Mouse (Mus musculus) kidney, postnatal 0 days (tissue): Measurements from ENCODE around the gene Vil1. TPM values are rescaled to one million over a fixed set of nuclear protein-coding genes. Genes with fewer than 3 reads are reported as not detected.

ENCODE experiments used
- ATAC-seq: fragments of 200-750 bp; cut with Nextera tagmentation; replicated peaks from 2 replicates; pipeline ENCODE4 v1.8.0; 2017; ENCODE audit warnings: low read depth, moderate number of reproducible peaks, moderate TSS enrichment, moderate library complexity; ENCODE audit not compliant: low FRiP score
- DNase-seq: peaks from one replicate; pipeline ENCODE4 v3.0.0-alpha.2; 2016; ENCODE audit warnings: low spot score
- H3K27ac ChIP-seq: fragments of 300-500 bp; sonication (generic); 2 replicates; pipeline ENCODE4 v1.5.1; 2014; ENCODE audit warnings: mild to moderate bottlenecking
- H3K27me3 ChIP-seq: fragments of 300-500 bp; sonication (generic); 2 replicates; pipeline ENCODE4 v1.6.1; 2014; ENCODE audit warnings: low read length, mixed read lengths; ENCODE audit not compliant: insufficient read depth
- H3K36me3 ChIP-seq: fragments of 300-500 bp; sonication (generic); 2 replicates; pipeline ENCODE4 v1.6.1; 2014; ENCODE audit warnings: low read length, mixed read lengths; ENCODE audit not compliant: insufficient read depth
- H3K4me1 ChIP-seq: fragments of 300-500 bp; sonication (generic); replicated peaks from 2 replicates; pipeline ENCODE4 v1.6.1; 2014; ENCODE audit warnings: antibody characterized with exemption, low read length, mixed read lengths; ENCODE audit not compliant: insufficient read depth
- H3K4me2 ChIP-seq: fragments of 300-500 bp; sonication (generic); 2 replicates; pipeline ENCODE4 v1.6.1; 2014; ENCODE audit warnings: mild to moderate bottlenecking, low read length, moderate library complexity, mixed read lengths
- H3K4me3 ChIP-seq: fragments of 300-500 bp; sonication (generic); replicated peaks from 2 replicates; pipeline ENCODE4 v1.5.1; 2014; ENCODE audit warnings: low read depth, low read length
- H3K9ac ChIP-seq: fragments of 300-500 bp; sonication (generic); 2 replicates; pipeline ENCODE4 v1.6.1; 2014; ENCODE audit warnings: low read depth, low read length
- H3K9me3 ChIP-seq: fragments of 300-500 bp; sonication (generic); replicated peaks from 2 replicates; pipeline ENCODE4 v1.6.1; 2016; ENCODE audit warnings: low read length, inconsistent platforms, mixed read lengths
- CTCF ChIP-seq: IDR thresholded peaks from 2 replicates; pipeline ENCODE4 v1.5.1; 2016; ENCODE audit warnings: antibody characterized with exemption, low read depth, mild to moderate bottlenecking, moderate library complexity
- WGBS: fragments of 180-500 bp; shearing (Covaris S2); extraction: QIAGEN DNeasy Blood & Tissue Kit; methylation state at CpG from one replicate; pipeline ENCODE4 v1.1.7; 2014; 5-methylcytosine and 5-hydroxymethylcytosine counted together
- polyA plus RNA-seq: library from polyadenylated mRNA; unstranded; fragments of >200 nt; fragmentation: Nextera tagmentation; extraction: Ambion mirVana; gene quantifications from 2 replicates; pipeline ENCODE4 v1.2.1, GENCODE M21; 2015

Vil1 gene
- polyA plus RNA-seq, 1 experiment from 2014 or later, result 17.0 TPM

DNA sequence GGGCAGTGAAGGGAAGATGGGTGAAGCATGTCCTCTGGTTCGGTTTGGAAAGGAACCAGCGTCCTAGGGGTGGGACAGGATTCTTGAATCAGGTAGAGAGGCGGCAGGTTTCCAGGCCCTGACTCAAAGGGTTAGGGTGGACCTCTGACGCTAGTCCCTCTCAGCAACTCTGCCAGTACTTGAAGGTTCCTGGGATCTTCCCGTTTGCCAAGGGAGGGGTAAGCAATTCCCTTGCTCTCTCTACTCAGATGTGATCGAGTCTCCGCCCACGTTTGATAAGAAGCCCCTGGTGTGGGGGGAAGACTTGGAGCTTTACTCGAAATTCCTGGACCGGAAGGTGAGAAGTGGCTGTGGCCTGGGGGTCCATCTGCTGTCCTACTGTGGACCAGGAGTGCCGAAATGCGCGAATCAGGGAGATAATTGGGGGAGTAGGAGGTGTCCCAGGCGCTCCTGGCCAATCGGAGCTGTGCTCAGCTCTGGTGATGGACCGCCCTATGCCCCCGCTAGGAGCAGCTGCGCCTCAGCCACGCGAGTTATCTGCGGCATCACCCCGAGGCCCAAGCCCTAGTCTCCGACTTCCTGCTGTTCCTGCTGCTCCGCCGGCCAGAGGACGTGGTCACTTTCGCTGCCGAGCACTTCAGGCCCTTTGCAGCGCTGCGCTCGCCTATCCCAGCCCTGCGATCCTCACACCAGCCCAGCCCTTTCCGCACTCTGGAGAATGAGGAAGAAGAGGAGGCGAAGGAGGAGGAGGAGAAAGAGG is 41.1 kb upstream of the Vil1 start:
- Histone ChIP-seq H3K4me3 (peak overlapping the region; percentile 8; the same call in 1 of the 2 replicates), H3K4me2 (peak overlapping the region; percentile 55), H3K9me3 (no peaks in the 10 kb centered on the region), H3K27ac (no peak overlapping the region), H3K9ac (no peak overlapping the region), H3K36me3 (no peaks in the 10 kb centered on the region), H3K4me1 (no peaks in the 10 kb centered on the region), H3K27me3 (no peaks in the 10 kb centered on the region)
- ATAC-seq (0 out of 2 replicates have a peak, but pooled peaks have one; percentile 65), DNase-seq (peak; percentile 70)
- WGBS, result 19% methylated on average over 34 of the region's 34 CpGs
- 0 out of 2 replicates have a peak, but pooled peaks have one; percentile 12 for TF ChIP-seq CTCF

DNA sequence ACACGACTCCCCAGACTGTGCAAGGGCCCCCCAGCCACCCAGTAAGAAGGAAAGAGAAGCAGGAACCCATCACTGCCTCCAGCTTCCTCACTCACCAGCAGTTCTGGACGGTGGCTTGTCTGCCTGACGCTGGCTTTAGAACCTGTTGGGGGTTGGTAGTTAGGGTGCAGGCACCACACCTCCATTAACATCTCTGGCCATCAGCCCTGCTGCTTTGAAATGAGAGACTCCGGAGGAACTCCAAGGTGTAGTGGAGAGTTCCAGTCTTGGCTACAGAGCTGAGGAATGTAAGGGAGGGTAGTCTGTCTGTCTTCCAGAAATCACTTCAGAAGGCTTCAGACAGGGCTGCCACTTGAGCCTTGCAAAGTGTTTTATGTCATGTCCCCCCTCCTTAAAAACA is 39.1 kb upstream of the Vil1 start:
- TF ChIP-seq CTCF, result no peak
- Histone ChIP-seq H3K27ac (no peak overlapping the region), H3K4me3 (no peak overlapping the region), H3K4me2 (no peak overlapping the region), H3K9me3 (no peaks in the 10 kb centered on the region), H3K36me3 (no peaks in the 10 kb centered on the region), H3K27me3 (no peaks in the 10 kb centered on the region), H3K9ac (no peak overlapping the region), H3K4me1 (no peaks in the 10 kb centered on the region)
- ATAC-seq (no peak), DNase-seq (no peak)
- 43% methylated on average over 4 of the region's 4 CpGs for WGBS

DNA sequence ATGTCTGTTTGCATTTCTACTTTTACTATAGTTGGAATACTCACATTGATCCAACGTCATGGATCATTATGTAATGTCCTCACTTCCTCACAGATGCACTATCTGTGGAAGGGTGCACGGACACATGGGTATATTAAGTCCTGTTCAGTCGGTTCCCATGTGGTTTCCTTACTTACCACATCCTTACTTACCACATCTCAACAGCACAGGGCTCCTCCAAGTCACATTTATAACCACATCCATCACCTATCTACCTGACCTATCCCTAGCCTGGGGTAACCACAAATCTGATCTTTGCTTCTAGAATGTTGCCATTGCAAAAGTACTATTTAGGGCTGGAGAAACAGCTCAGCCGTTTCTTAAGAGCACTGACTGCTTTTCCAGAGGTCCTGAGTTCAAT is 35.8 kb upstream of the Vil1 start:
- Histone ChIP-seq H3K27me3 (no peaks in the 10 kb centered on the region), H3K9ac (no peak overlapping the region), H3K9me3 (no peaks in the 10 kb centered on the region), H3K4me3 (no peak overlapping the region), H3K36me3 (no peaks in the 10 kb centered on the region), H3K4me2 (no peak overlapping the region), H3K27ac (no peak overlapping the region), H3K4me1 (no peaks in the 10 kb centered on the region)
- no peak for TF ChIP-seq CTCF
- WGBS, result 75% methylated on average over 4 of the region's 4 CpGs
- no peak for ATAC-seq
- no peak for DNase-seq

DNA sequence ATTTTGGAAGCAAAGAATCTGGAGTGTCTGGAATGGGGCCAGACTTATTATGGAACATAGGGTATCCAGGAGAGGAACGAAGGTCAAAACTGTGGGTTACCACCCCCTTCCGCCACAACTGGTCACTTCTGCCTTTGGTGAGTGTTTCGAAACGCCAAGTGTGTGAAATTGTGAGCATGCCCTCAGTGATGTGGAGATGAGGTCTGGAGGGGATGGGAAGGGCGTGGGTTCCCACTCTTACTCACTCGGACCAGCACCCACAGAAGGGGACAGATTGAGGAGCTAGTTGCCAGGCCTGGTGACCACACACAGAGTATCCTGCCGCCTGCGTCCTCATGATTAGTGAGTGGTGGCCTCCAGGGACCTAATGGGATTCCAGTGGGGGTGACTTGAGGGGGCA is 34.2 kb upstream of the Vil1 start, which contains the start of gene Slc11a1:
Gene Slc11a1, plus strand, starts transcription at position 216 of the 400 bp plus-strand sequence.
- ATAC-seq (no peak), DNase-seq (no peak)
- Histone ChIP-seq H3K9ac (no peak within 1 kb of the TSS), H3K4me3 (no peak within 1 kb of the TSS), H3K36me3 (no peaks in the 10 kb centered on the region), H3K27me3 (no peaks in the 10 kb centered on the region), H3K27ac (no peak within 1 kb of the TSS), H3K9me3 (no peaks in the 10 kb centered on the region), H3K4me2 (no peak within 1 kb of the TSS), H3K4me1 (no peaks in the 10 kb centered on the region)
- 59% methylated on average over 8 of the region's 8 CpGs for WGBS
- TF ChIP-seq CTCF, result no peak

DNA sequence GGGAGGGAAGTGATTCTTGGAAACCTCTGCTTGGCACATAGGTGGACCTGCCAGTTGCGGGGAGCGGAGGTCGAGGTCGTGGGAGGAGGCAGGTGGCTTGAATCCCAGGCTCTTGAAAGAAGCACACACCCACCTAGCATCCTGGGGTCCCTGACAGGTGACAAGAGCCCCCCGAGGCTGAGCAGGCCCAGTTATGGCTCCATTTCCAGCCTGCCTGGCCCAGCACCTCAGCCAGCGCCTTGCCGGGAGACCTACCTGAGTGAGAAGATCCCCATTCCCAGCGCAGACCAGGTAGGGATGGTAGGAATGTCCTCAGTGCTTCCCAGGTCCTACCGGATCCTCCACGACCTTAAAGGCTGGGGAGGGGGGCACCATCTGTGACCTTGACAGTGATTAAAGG is 33.6 kb upstream of the Vil1 start:
- Histone ChIP-seq H3K9ac (no peak overlapping the region), H3K4me3 (no peak overlapping the region), H3K27me3 (no peaks in the 10 kb centered on the region), H3K9me3 (no peaks in the 10 kb centered on the region), H3K4me2 (no peak overlapping the region), H3K4me1 (no peaks in the 10 kb centered on the region), H3K27ac (no peak overlapping the region), H3K36me3 (no peaks in the 10 kb centered on the region)
- WGBS, result 69% methylated on average over 10 of the region's 10 CpGs
- DNase-seq, result no peak
- no peak for TF ChIP-seq CTCF
- ATAC-seq, result no peak

DNA sequence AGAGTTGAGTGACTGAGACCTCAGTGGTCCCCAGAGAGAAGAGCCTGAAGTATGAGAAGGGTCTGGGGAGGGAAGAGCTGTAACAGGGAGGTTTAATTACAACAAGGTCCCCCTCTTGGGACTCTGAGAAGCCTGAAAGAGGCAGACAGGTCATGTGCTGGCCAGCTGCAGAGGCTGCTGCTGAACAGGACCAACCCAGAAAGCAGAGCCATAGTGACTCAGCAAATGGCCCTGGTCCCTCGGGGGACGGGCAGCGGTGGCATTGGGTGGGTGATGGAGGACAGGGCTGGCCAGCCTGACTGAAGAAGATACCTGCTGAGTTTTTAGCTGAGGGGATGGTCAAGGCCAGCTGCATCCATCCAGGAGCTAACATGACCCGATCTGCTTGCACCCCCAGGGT is 32.8 kb upstream of the Vil1 start:
- Histone ChIP-seq H3K4me1 (no peaks in the 10 kb centered on the region), H3K36me3 (no peaks in the 10 kb centered on the region), H3K4me2 (no peak overlapping the region), H3K9me3 (no peaks in the 10 kb centered on the region), H3K9ac (no peak overlapping the region), H3K4me3 (no peak overlapping the region), H3K27ac (no peak overlapping the region), H3K27me3 (no peaks in the 10 kb centered on the region)
- 71% methylated on average over 4 of the region's 4 CpGs for WGBS
- DNase-seq (no peak), ATAC-seq (no peak)
- no peak for TF ChIP-seq CTCF

DNA sequence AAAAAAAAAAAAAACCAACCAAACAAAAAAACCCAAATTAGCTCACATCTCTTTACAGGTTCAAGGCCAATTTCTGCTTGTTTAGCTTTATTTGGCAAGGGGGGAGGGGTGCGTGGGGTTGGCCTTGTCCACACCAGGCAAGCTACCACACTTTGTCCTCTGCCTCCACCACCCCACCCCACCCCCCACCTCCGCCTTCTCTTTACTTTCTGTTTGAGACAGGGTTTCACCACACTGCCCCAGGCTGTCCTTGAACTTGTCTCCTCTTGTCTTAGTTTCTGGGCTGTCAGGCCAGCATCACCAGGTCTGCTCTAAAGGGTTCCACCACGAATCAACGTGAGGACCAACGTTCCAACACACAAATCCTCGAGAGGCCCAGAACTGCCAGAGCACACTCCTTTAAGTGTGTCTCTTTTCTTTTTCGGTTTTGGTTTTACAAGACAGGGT is 30.1 kb upstream of the Vil1 start:
- H3K27me3 ChIP-seq, result no peaks in the 10 kb centered on the region
- no peak overlapping the region for H3K27ac ChIP-seq
- WGBS, result 84% methylated on average over 7 of the region's 7 CpGs
- ATAC-seq, result no peak
- H3K4me3 ChIP-seq, result no peak overlapping the region
- H3K36me3 ChIP-seq, result no peaks in the 10 kb centered on the region
- no peak overlapping the region for H3K4me2 ChIP-seq
- H3K9ac ChIP-seq, result no peak overlapping the region
- no peaks in the 10 kb centered on the region for H3K4me1 ChIP-seq
- no peak for DNase-seq
- TF ChIP-seq CTCF, result no peak
- H3K9me3 ChIP-seq, result no peaks in the 10 kb centered on the region
